Mouse (Mus musculus) hindbrain, embryonic 16.5 days (tissue): ENCODE results near the gene Zfp985. TPM values are rescaled to one million over a fixed set of nuclear protein-coding genes. Genes with fewer than 3 reads are reported as not detected.
"Not testable (repeated sequence)": the region's sequence is repeated elsewhere in the genome, so short reads cannot be mapped to it uniquely, and the experiment has no call there.

Experiments used
- ATAC-seq: fragments of 200-750 bp; cut with Nextera tagmentation; 2 replicates; pipeline ENCODE4 v1.8.0; 2017; ENCODE audit warnings: moderate TSS enrichment, moderate library complexity
- H3K27ac ChIP-seq: fragments of 300-500 bp; sonication (generic); 2 replicates; pipeline ENCODE4 v1.5.1; 2014; ENCODE audit warnings: low read depth, mild to moderate bottlenecking, control low read depth, low read length, moderate library complexity
- H3K27me3 ChIP-seq: fragments of 300-500 bp; sonication (generic); replicated peaks from 2 replicates; pipeline ENCODE4 v1.6.1; 2014; ENCODE audit warnings: low read length; ENCODE audit not compliant: control insufficient read depth, insufficient read depth
- H3K36me3 ChIP-seq: fragments of 300-500 bp; sonication (generic); 2 replicates; pipeline ENCODE4 v1.6.1; 2014; ENCODE audit warnings: mild to moderate bottlenecking, low read length, moderate library complexity, mixed read lengths; ENCODE audit not compliant: control insufficient read depth, insufficient read depth
- H3K4me1 ChIP-seq: fragments of 300-500 bp; sonication (generic); 2 replicates; pipeline ENCODE4 v1.6.1; 2014; ENCODE audit warnings: low read depth, low read length; ENCODE audit not compliant: control insufficient read depth, insufficient read depth
- H3K4me2 ChIP-seq: fragments of 300-500 bp; sonication (generic); 2 replicates; pipeline ENCODE4 v1.6.1; 2014; ENCODE audit warnings: mild to moderate bottlenecking, low read length, control low read depth, moderate library complexity
- H3K4me3 ChIP-seq: fragments of 300-500 bp; sonication (generic); 2 replicates; pipeline ENCODE4 v1.5.1; 2014; ENCODE audit warnings: mild to moderate bottlenecking, low read length, control low read depth, moderate library complexity
- H3K9ac ChIP-seq: fragments of 300-500 bp; sonication (generic); 2 replicates; pipeline ENCODE4 v1.6.1; 2014; ENCODE audit warnings: low read depth, mild to moderate bottlenecking, control low read depth, low read length, moderate library complexity
- H3K9me3 ChIP-seq: fragments of 300-500 bp; sonication (generic); 2 replicates; pipeline ENCODE4 v1.6.1; 2014; ENCODE audit warnings: mild to moderate bottlenecking, low read length, moderate library complexity; ENCODE audit not compliant: control insufficient read depth
- WGBS: fragments of 180-500 bp; shearing (Covaris S2); extraction: QIAGEN DNeasy Blood & Tissue Kit; methylation state at CpG from one replicate; pipeline ENCODE4 v1.1.7; 2014; 5-methylcytosine and 5-hydroxymethylcytosine counted together
- polyA plus RNA-seq: library from polyadenylated mRNA; unstranded; fragments of >200 nt; fragmentation: Nextera tagmentation; extraction: Ambion mirVana; gene quantifications from 2 replicates; pipeline ENCODE4 v1.2.1, GENCODE M21; 2015

Zfp985 gene
- polyA plus RNA-seq, 1 experiment from 2014 or later = 0.21 TPM

DNA sequence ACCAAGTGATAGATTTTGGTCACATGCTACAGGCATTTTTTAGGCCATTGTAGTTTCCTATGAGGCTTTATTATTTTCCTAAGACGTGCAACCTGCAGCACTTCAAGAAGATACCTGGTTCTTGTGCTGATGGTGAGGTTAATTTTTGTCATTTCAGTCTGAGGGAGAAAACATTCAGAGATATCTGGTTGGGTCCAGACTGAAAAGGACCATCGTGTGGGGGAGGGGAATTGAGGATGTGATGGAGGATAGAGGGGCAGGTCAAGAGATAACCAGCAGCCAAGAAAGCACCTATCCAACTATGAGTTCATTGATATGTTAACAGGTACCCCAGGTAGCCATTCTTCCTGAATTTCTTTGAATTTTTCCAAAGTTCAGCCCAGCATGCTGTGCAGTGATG, 1.3 kb downstream of the Zfp985 start:
- H3K27ac ChIP-seq, H3K4me3 ChIP-seq, ATAC-seq, H3K27me3 ChIP-seq, H3K36me3 ChIP-seq, H3K9me3 ChIP-seq, H3K4me2 ChIP-seq, H3K4me1 ChIP-seq, H3K9ac ChIP-seq: not testable (repeated sequence)
- 81% methylated on average over 2 of the region's 2 CpGs for WGBS

DNA sequence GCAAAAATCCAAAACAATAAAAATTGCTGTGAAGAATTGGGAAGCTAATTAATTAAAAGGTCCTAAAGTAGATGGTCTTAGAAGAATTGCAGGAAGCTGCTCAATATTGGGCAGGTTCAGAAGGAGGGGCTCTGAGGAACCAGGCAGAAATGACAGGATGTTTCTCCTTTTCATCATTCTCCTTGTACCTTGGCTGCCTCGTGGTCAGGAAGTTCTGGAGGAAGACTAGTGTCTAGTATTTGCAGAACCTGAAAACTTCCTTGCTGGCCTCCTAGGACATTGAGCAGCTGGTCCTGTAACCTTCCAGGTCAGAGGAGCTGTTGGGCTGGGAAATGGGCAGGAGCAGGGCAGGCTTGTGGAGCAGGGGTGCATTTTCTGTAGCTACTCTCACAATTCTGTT, 3.8 kb downstream of the Zfp985 start:
- not testable (repeated sequence) for H3K27me3 ChIP-seq, H3K36me3 ChIP-seq, H3K4me2 ChIP-seq, H3K9me3 ChIP-seq, H3K27ac ChIP-seq, ATAC-seq, H3K4me3 ChIP-seq, H3K9ac ChIP-seq, H3K4me1 ChIP-seq
- WGBS = 78% methylated on average over 1 of the region's 1 CpGs

DNA sequence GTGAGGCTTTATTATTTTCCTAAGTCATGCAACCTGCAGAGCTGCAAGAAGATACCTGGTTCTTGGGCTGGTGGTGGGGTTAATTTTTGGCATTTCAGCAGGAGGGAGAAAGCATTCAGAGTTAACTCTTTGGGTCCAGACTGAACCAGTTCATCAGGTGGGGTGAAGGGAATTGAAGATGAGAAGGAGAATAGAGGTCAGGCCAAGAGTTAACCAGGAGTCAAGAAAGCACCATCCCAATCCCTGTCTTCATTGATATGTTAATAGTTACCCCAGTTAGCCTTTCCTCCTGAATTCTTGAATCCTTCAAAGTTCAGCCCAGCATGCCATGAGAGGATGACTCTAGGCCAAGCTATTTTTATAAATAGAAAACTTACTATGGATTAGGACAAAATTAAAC, 4.9 kb downstream of the Zfp985 start:
- H3K27ac ChIP-seq, ATAC-seq, H3K4me1 ChIP-seq, H3K4me2 ChIP-seq, H3K4me3 ChIP-seq, H3K27me3 ChIP-seq, H3K9ac ChIP-seq, H3K9me3 ChIP-seq, H3K36me3 ChIP-seq: not testable (repeated sequence)

DNA sequence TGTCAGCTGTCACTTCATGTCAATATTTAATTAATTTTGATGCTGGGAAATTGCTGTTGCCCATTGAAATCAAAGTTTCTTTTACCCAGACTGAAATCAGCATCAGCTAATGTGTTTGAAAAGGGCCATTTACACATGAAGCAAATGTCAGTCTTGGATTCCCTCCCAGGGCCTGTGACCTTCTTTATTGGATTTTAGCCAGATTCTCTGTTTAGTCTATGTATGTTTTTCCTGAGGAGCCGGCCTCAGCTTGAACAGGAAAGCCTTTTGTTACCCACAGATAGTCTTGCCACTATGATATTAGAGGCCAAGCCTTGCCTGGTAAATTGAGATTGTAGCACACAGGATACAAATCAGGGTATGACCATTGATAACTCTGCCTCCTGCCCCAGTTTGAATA, 6.0 kb downstream of the Zfp985 start:
- H3K27me3 ChIP-seq, H3K36me3 ChIP-seq, H3K4me2 ChIP-seq, ATAC-seq, H3K4me1 ChIP-seq, H3K9ac ChIP-seq, H3K9me3 ChIP-seq, H3K4me3 ChIP-seq, H3K27ac ChIP-seq: not testable (repeated sequence)
- WGBS = 56% methylated on average over 1 of the region's 1 CpGs

DNA sequence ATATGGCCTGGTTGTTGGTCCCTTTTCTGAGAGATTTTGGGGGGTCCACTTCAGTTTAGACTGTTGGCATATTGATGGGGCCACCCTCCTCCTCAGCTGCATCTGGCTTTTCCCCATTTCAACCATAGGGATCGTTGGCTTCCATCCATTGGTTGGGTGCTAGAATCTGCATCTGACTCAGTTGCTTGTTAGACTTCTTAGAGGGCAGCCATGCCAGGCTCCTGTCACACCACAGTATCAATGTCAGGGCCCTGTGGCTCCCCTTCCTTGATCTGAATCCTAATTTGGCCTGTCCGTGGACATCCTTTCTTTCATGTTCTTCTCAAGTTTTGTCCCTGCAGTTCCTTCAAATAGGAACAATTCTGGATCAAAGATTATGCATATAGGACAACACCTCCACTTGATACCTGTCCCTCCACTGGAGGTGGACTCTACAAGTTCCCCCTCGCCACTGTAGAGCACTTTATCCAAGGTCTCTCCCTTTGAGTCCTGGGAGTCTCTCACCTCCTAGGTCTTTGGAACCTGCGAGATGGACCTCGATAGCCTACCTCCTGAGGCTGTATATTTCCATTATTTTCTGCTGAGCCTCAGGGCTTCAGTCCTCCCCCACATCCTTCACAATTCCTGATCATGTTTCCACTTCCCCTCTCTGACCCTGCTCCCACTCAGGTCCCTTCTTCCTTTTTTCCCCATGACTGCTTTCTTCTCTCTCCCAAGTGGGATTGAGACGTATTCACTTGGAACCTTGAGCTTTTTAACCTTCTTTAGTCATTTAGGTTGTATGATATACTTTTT, 12.5 kb downstream of the Zfp985 start:
- 71% methylated on average over 6 of the region's 6 CpGs for WGBS
- no peak for ATAC-seq

DNA sequence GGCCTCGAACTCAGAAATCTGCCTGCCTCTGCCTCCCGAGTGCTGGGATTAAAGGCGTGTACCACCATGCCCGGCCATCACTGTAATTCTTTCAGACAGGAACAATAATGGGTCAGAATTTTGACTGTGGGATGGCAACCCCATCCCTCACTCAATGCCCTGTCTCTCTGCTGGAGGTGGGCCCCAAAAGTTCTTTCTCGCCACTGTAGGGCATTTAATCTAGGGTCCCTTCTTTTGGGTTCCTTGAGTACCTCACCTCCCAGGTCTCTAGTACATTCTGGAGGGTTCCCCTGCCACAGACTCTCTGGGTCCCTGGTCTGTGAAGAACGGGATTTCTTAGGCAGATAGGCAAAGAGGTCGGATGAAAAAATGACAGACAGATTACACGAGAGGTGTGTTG, 18.1 kb downstream of the Zfp985 start:
- H3K9ac ChIP-seq, H3K4me1 ChIP-seq, H3K4me2 ChIP-seq, H3K9me3 ChIP-seq, ATAC-seq, H3K36me3 ChIP-seq, H3K27me3 ChIP-seq, H3K27ac ChIP-seq, H3K4me3 ChIP-seq: not testable (repeated sequence)
- WGBS = 89% methylated on average over 8 of the region's 8 CpGs

More for the DNA sequence above, 12.5 kb downstream of the Zfp985 start:
- no peaks in the 10 kb centered on the region for H3K27me3 ChIP-seq
- no peak overlapping the region for H3K4me3 ChIP-seq
- no peak overlapping the region for H3K9ac ChIP-seq
- no peak overlapping the region for H3K4me2 ChIP-seq
- no peaks in the 10 kb centered on the region for H3K36me3 ChIP-seq
- H3K4me1 ChIP-seq = no peaks in the 10 kb centered on the region
- H3K27ac ChIP-seq = no peak overlapping the region
- peaks cover 10% of the 10 kb centered on the region; the same call in 1 of the 2 replicates for H3K9me3 ChIP-seq

DNA sequence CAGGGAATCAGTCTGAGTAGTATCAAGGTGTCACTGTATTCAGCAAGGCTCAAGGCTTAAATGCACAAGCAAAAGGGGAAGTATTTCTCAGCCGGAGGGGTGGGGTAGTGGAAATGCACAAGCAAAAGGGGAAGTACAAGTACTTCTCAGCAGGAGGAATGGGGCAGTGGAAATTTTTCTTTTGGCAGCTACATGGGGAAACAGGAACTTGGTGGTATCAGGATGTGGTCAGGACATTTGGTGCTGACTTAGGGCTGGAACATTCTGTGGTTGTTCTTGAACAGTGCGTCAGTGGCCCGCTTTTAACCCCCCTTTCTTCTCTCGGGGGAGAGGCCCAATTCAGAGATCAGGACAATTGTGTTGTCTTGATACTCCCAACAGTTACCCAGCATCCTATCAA, 26.3 kb downstream of the Zfp985 start:
- not testable (repeated sequence) for ATAC-seq, H3K4me2 ChIP-seq, H3K4me3 ChIP-seq, H3K36me3 ChIP-seq, H3K9ac ChIP-seq, H3K4me1 ChIP-seq, H3K27me3 ChIP-seq, H3K27ac ChIP-seq
- peaks cover 12% of the 10 kb centered on the region for H3K9me3 ChIP-seq
- 91% methylated on average over 4 of the region's 4 CpGs for WGBS

DNA sequence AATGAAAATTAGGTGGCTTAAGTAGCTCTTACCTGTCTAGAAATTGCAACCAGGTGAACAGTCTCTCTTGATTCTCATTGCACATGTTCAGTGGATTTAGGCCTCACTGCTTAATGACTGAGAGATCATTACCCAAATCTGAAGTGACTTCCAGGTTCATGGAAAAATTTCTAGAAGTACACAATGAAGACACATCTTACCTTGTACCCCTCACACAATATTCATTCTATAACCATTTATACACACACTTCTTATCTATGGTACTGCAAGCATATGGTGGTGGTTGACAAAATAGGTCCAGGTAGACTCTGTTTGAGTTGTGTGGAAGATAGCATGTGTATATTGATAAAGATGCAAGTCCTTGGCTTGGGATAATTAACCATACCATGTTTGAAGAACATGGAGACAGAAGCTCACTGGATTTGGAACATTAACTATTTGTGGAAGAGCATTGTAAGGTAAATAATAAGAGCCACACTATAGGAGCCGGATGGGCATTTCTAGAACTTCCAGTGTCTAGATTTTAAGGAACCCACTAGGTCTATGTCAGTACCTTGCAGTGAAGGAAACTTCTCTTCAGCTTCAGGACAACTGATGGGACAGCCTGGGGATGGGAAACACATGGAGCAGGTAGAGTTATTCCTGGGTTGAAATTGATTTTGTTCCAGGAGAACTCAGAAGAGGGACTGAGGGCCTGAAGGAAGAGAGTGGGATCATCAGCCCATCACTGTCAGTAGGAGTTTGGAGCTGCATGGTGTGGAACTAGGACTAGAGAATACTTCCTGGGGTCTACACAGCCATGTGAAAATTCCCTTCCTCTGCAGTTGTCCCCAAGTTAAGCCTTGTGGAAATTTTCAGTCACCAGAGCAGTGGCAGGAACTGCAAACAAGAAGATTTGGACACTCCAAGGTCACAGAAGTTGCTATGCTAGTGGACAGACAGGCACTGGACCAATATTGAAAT, 33.7 kb downstream of the Zfp985 start:
- Histone ChIP-seq H3K9ac (no peak overlapping the region), H3K4me3 (no peak overlapping the region), H3K27me3 (no peaks in the 10 kb centered on the region), H3K36me3 (no peaks in the 10 kb centered on the region), H3K4me2 (no peak overlapping the region), H3K4me1 (no peaks in the 10 kb centered on the region), H3K9me3 (peaks cover 13% of the 10 kb centered on the region), H3K27ac (no peak overlapping the region)
- no peak for ATAC-seq
- 67% methylated on average over 1 of the region's 1 CpGs for WGBS

DNA sequence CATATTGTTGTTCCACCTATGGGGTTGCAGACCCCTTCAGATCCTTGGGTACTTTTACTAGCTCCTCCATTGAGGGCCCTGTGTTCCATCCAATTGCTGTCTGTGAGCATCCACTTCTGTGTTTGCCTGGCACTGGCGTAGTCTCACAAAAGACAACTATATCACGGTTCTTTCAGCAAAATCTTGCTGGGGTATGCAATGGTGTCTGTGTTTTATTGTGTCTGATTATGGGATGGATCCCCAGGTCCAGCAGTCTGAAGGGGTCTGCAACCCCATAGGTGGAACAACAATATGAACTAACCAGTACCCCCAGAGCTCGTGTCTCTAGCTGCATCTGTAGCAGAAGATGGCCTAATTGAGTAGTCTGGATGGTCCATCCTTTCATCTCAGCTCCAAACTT, 41.6 kb downstream of the Zfp985 start:
- H3K4me1 ChIP-seq, H3K4me3 ChIP-seq, ATAC-seq, H3K4me2 ChIP-seq, H3K27ac ChIP-seq, H3K36me3 ChIP-seq, H3K27me3 ChIP-seq, H3K9ac ChIP-seq, H3K9me3 ChIP-seq: not testable (repeated sequence)
- 81% methylated on average over 3 of the region's 3 CpGs for WGBS
